Mouse (Mus musculus) lung, embryonic 16.5 days (tissue): ENCODE measurements at regions not wholly inside any gene's neighbourhood (a gene's known extent, or its start where the extent isn't known, plus 50 kb on each side); places are given as distances from the start of the nearest gene placed in this dataset.
"Not testable (repeated sequence)": the region's sequence is repeated elsewhere in the genome, so short reads cannot be mapped to it uniquely, and the experiment has no call there.

ENCODE experiments used
- ATAC-seq: fragments of 200-750 bp; cut with Nextera tagmentation; 2 replicates; pipeline ENCODE4 v1.8.0; 2017; ENCODE audit warnings: low read depth, mild to moderate bottlenecking, moderate library complexity
- H3K27ac ChIP-seq: fragments of 300-500 bp; sonication (generic); 2 replicates; pipeline ENCODE4 v1.5.1; 2014; ENCODE audit warnings: mild to moderate bottlenecking, control low read depth, low read length
- H3K27me3 ChIP-seq: fragments of 300-500 bp; sonication (generic); 2 replicates; pipeline ENCODE4 v1.6.1; 2014; ENCODE audit warnings: low read depth, low read length, mixed read lengths; ENCODE audit not compliant: control insufficient read depth, insufficient read depth
- H3K36me3 ChIP-seq: fragments of 300-500 bp; sonication (generic); 2 replicates; pipeline ENCODE4 v1.6.1; 2014; ENCODE audit warnings: low read length; ENCODE audit not compliant: control insufficient read depth, insufficient read depth
- H3K4me1 ChIP-seq: fragments of 300-500 bp; sonication (generic); replicated peaks from 2 replicates; pipeline ENCODE4 v1.6.1; 2014; ENCODE audit warnings: low read length, mixed read lengths; ENCODE audit not compliant: control insufficient read depth, insufficient read depth
- H3K4me2 ChIP-seq: fragments of 300-500 bp; sonication (generic); 2 replicates; pipeline ENCODE4 v1.6.1; 2014; ENCODE audit warnings: low read depth, low read length, control low read depth
- H3K4me3 ChIP-seq: fragments of 300-500 bp; sonication (generic); 2 replicates; pipeline ENCODE4 v1.5.1; 2014; ENCODE audit warnings: mild to moderate bottlenecking, low read length, control low read depth
- H3K9ac ChIP-seq: fragments of 300-500 bp; sonication (generic); 2 replicates; pipeline ENCODE4 v1.6.1; 2014; ENCODE audit warnings: low read length, control low read depth
- H3K9me3 ChIP-seq: fragments of 300-500 bp; sonication (generic); 2 replicates; pipeline ENCODE4 v1.6.1; 2016; ENCODE audit warnings: low read length; ENCODE audit not compliant: control insufficient read depth
- WGBS: fragments of 180-500 bp; shearing (Covaris S2); extraction: QIAGEN DNeasy Blood & Tissue Kit; methylation state at CpG from one replicate; pipeline ENCODE4 v1.1.7; 2014; 5-methylcytosine and 5-hydroxymethylcytosine counted together

DNA sequence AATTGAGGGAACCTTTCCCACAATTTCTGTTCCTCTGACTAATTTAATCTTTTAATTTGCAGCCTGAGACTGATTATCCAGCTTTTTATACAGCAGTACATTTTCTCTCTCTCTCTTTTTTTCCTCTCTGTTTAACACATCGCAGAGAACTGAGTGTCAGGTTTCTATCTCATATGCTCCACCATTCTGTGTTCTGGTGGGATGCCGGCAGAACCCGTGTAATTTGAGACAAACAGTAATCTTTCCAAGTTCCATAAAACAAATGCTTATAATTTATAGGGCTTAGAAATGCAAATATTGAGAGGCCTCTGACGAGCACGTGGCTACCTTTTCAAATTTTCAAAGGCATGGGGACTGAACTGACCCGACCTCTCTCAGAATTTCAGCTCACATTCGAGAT lies 59.1 kb downstream of the Zbtb18 start:
- Histone ChIP-seq H3K9ac (no peak overlapping the region), H3K9me3 (no peaks in the 10 kb centered on the region), H3K27ac (no peak overlapping the region), H3K4me1 (no peaks in the 10 kb centered on the region), H3K27me3 (no peaks in the 10 kb centered on the region), H3K4me2 (no peak overlapping the region), H3K4me3 (no peak overlapping the region), H3K36me3 (no peaks in the 10 kb centered on the region)
- WGBS, result 49% methylated on average over 7 of the region's 7 CpGs
- ATAC-seq, result no peak

GRCm38 (mm10) chr1:177503946-177504345 lies 61.8 kb downstream of the Zbtb18 start:
- no peak overlapping the region for H3K9ac ChIP-seq
- no peaks in the 10 kb centered on the region for H3K36me3 ChIP-seq
- no peak for ATAC-seq
- H3K9me3 ChIP-seq, result no peaks in the 10 kb centered on the region
- no peak overlapping the region for H3K4me3 ChIP-seq
- H3K4me2 ChIP-seq, result no peak overlapping the region
- no peak overlapping the region for H3K27ac ChIP-seq
- no peaks in the 10 kb centered on the region; the same call in 1 of the 2 replicates for H3K4me1 ChIP-seq
- H3K27me3 ChIP-seq, result no peaks in the 10 kb centered on the region
- WGBS, result 63% methylated on average over 1 of the region's 1 CpGs

GRCm38 (mm10) chr1:177504743-177505142 lies 62.6 kb downstream of the Zbtb18 start:
- Histone ChIP-seq H3K4me3 (no peak overlapping the region), H3K27ac (no peak overlapping the region), H3K4me2 (no peak overlapping the region), H3K9me3 (no peaks in the 10 kb centered on the region), H3K27me3 (no peaks in the 10 kb centered on the region), H3K36me3 (no peaks in the 10 kb centered on the region), H3K4me1 (no peaks in the 10 kb centered on the region; the same call in 1 of the 2 replicates), H3K9ac (no peak overlapping the region)
- 85% methylated on average over 2 of the region's 2 CpGs for WGBS
- no peak for ATAC-seq

DNA sequence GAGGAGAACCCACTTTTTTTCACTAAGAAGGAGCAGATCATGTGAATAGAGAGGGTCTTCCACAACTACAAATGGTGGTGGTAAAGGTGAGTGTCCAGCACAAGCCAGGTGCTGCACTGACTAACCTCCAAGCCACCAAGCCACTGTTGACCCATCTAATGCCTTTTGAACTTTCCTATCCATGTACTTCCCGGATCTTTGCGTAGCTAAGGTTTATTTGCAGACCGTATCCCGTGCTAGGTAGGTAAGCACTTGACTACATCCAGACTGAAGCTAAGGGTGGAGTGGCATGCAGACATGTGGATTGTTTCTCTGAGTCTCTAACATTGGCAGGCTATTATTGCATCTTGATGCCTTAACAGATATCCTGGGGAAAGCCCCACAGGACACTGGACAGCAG lies 65.2 kb downstream of the Zbtb18 start:
- WGBS, result 63% methylated on average over 4 of the region's 4 CpGs
- not testable (repeated sequence) for H3K4me1 ChIP-seq
- peak; percentile 56 for ATAC-seq

GRCm38 (mm10) chr1:177509786-177510185 lies 67.6 kb downstream of the Zbtb18 start:
- Histone ChIP-seq H3K27ac (no peak overlapping the region), H3K4me3 (no peak overlapping the region), H3K4me2 (no peak overlapping the region), H3K4me1 (no peaks in the 10 kb centered on the region; the same call in 1 of the 2 replicates), H3K9me3 (no peaks in the 10 kb centered on the region), H3K27me3 (no peaks in the 10 kb centered on the region), H3K9ac (no peak overlapping the region), H3K36me3 (no peaks in the 10 kb centered on the region)
- no peak for ATAC-seq
- WGBS, result 79% methylated on average over 10 of the region's 10 CpGs

More for the DNA sequence above, 65.2 kb downstream of the Zbtb18 start:
- not testable (repeated sequence) for H3K27me3 ChIP-seq, H3K27ac ChIP-seq, H3K9ac ChIP-seq, H3K36me3 ChIP-seq, H3K9me3 ChIP-seq, H3K4me3 ChIP-seq, H3K4me2 ChIP-seq

DNA sequence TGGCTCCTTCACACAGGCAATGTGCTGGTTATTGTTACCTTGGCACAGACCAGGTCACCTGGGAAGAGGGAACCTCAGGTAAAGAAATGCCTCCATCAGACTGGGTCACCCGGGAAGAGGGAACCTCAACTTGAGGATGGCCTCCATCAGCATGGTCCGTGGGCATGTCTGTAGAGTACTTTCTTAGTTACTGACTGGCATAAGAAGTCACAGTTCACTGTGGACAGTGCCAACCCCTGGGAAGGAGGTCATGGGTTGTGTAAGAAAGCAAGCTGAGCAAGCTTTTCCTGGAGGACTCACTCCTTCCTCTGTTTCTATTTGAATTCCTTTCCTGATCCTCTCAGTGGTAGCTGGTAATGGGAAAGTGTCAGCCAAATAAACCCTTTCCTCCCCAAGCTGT lies 70.0 kb downstream of the Zbtb18 start:
- WGBS, result 82% methylated on average over 2 of the region's 2 CpGs

GRCm38 (mm10) chr1:177517934-177518610 lies 75.9 kb downstream of the Zbtb18 start:
- Histone ChIP-seq H3K4me3 (no peak overlapping the region), H3K9ac (no peak overlapping the region), H3K4me2 (no peak overlapping the region), H3K9me3 (no peaks in the 10 kb centered on the region), H3K36me3 (no peaks in the 10 kb centered on the region), H3K27ac (no peak overlapping the region), H3K4me1 (no peaks in the 10 kb centered on the region; the same call in 1 of the 2 replicates), H3K27me3 (no peaks in the 10 kb centered on the region)
- WGBS, result 40% methylated on average over 18 of the region's 18 CpGs
- ATAC-seq, result no peak

More for the DNA sequence above, 70.0 kb downstream of the Zbtb18 start:
- no peaks in the 10 kb centered on the region for H3K9me3 ChIP-seq
- H3K4me2 ChIP-seq, result no peak overlapping the region
- no peak overlapping the region for H3K9ac ChIP-seq
- no peak for ATAC-seq
- H3K4me1 ChIP-seq, result no peaks in the 10 kb centered on the region; the same call in 1 of the 2 replicates
- no peaks in the 10 kb centered on the region for H3K36me3 ChIP-seq
- H3K4me3 ChIP-seq, result no peak overlapping the region
- H3K27me3 ChIP-seq, result no peaks in the 10 kb centered on the region
- no peak overlapping the region for H3K27ac ChIP-seq

DNA sequence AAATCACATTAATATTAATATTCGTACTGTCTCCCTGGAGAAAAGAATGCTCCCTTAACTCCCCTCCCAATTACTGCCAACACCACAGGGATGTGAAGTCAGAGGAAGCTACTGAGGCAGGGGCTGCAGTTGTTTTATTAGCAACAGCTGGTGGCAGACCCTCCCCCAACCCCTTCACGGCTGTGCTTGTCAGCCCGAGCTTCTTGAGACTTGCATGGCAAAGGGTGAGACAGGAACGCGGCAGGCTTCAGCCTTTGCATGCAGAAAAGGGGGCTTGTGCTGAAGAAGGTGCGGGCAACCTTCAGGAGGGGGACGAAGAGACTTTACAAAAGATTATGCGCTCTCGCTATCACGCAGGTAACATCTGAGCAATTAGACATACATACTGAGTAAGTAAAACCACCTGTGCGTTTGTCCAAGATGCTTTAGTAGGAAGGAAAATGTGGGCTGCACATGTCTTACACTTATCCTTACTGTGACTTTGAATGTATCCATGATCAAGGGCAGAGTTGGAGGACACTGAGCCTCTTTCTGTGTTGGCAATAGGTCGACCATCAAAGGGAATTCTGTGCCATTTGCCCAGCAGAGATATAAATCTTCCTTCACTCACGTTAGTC lies 76.9 kb downstream of the Zbtb18 start:
- H3K9me3 ChIP-seq, result no peaks in the 10 kb centered on the region
- no peak overlapping the region for H3K4me2 ChIP-seq
- H3K4me3 ChIP-seq, result no peak overlapping the region
- H3K27me3 ChIP-seq, result no peaks in the 10 kb centered on the region
- no peaks in the 10 kb centered on the region for H3K36me3 ChIP-seq
- ATAC-seq, result no peak
- 22% methylated on average over 13 of the region's 13 CpGs for WGBS
- H3K27ac ChIP-seq, result no peak overlapping the region
- no peak overlapping the region for H3K9ac ChIP-seq
- H3K4me1 ChIP-seq, result no peaks in the 10 kb centered on the region; the same call in 1 of the 2 replicates

GRCm38 (mm10) chr1:177521110-177521509 lies 79.0 kb downstream of the Zbtb18 start:
- H3K27ac ChIP-seq, result no peak overlapping the region
- no peaks in the 10 kb centered on the region for H3K9me3 ChIP-seq
- 87% methylated on average over 2 of the region's 2 CpGs for WGBS
- no peak overlapping the region for H3K4me3 ChIP-seq
- H3K27me3 ChIP-seq, result no peaks in the 10 kb centered on the region
- H3K4me1 ChIP-seq, result no peaks in the 10 kb centered on the region; the same call in 1 of the 2 replicates
- no peak for ATAC-seq
- no peak overlapping the region for H3K9ac ChIP-seq
- H3K36me3 ChIP-seq, result no peaks in the 10 kb centered on the region
- no peak overlapping the region for H3K4me2 ChIP-seq
